Mouse (Mus musculus) liver, embryonic 11.5 days (tissue): Measurements from ENCODE around the gene Arhgef19. TPM values are rescaled to one million over a fixed set of nuclear protein-coding genes. Genes with fewer than 3 reads are reported as not detected.

ENCODE experiments used
- ATAC-seq: fragments of 200-750 bp; cut with Nextera tagmentation; replicated peaks from 2 replicates; pipeline ENCODE4 v1.8.0; 2017; ENCODE audit warnings: moderate number of reproducible peaks, mild to moderate bottlenecking, moderate TSS enrichment, moderate library complexity; ENCODE audit not compliant: low FRiP score
- DNase-seq: peaks from one replicate; pipeline ENCODE4 v3.0.0-alpha.2; 2017; ENCODE audit warnings: low spot score
- H3K27ac ChIP-seq: fragments of 300-500 bp; sonication (generic); 2 replicates; pipeline ENCODE4 v1.5.1; 2014; ENCODE audit warnings: mild to moderate bottlenecking, low read depth, low read length, control low read depth
- H3K27me3 ChIP-seq: fragments of 300-500 bp; sonication (generic); replicated peaks from 2 replicates; pipeline ENCODE4 v1.6.1; 2014; ENCODE audit warnings: low read length, mixed read lengths; ENCODE audit not compliant: control insufficient read depth, insufficient read depth
- H3K36me3 ChIP-seq: fragments of 300-500 bp; sonication (generic); 2 replicates; pipeline ENCODE4 v1.6.1; 2014; ENCODE audit warnings: mild to moderate bottlenecking, low read length, moderate library complexity, mixed read lengths; ENCODE audit not compliant: control insufficient read depth, insufficient read depth
- H3K4me1 ChIP-seq: fragments of 300-500 bp; sonication (generic); replicated peaks from 2 replicates; pipeline ENCODE4 v1.6.1; 2014; ENCODE audit warnings: low read length, mixed read lengths; ENCODE audit not compliant: control insufficient read depth, insufficient read depth
- H3K4me2 ChIP-seq: fragments of 300-500 bp; sonication (generic); 2 replicates; pipeline ENCODE4 v1.6.1; 2014; ENCODE audit warnings: mild to moderate bottlenecking, control low read depth, moderate library complexity
- H3K4me3 ChIP-seq: fragments of 300-500 bp; sonication (generic); 2 replicates; pipeline ENCODE4 v1.5.1; 2014; ENCODE audit warnings: low read depth, low read length, control low read depth
- H3K9ac ChIP-seq: fragments of 300-500 bp; sonication (generic); 2 replicates; pipeline ENCODE4 v1.6.1; 2014; ENCODE audit warnings: low read depth, low read length, control low read depth
- H3K9me3 ChIP-seq: fragments of 300-500 bp; sonication (generic); 2 replicates; pipeline ENCODE4 v1.6.1; 2016; ENCODE audit warnings: low read length, inconsistent platforms, mixed read lengths; ENCODE audit not compliant: control insufficient read depth
- WGBS: fragments of 180-500 bp; shearing (Covaris S2); extraction: QIAGEN DNeasy Blood & Tissue Kit; methylation state at CpG from one replicate; pipeline ENCODE4 v1.1.7; 2014; 5-methylcytosine and 5-hydroxymethylcytosine counted together
- polyA plus RNA-seq: library from polyadenylated mRNA; unstranded; fragments of >200 nt; fragmentation: Nextera tagmentation; extraction: Ambion mirVana; gene quantifications from 2 replicates; pipeline ENCODE4 v1.2.1, GENCODE M21; 2014

The Arhgef19 gene
- polyA plus RNA-seq, 1 experiment from 2014 or later = 2.3 TPM

DNA sequence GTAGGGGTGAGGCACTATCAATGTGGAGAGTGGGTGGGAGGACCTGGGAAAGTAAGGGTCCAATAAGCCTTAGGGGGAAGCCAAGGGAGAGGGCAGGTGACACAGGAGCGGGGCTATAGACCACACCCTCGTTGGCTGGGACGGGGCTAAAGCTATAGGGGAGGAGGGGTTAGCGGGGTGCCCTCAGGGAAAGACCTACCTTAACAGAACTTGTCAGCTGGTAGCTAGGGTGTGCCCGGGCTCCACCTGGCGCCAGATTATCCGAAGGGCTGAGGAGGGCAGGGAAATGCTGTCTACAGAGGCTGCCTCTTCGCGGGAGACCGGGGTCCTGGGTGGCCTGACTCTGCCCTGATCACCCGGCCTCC lies 9.3 kb downstream of the Arhgef19 start:
- peaks cover 17% of the 10 kb centered on the region for H3K4me1 ChIP-seq

DNA sequence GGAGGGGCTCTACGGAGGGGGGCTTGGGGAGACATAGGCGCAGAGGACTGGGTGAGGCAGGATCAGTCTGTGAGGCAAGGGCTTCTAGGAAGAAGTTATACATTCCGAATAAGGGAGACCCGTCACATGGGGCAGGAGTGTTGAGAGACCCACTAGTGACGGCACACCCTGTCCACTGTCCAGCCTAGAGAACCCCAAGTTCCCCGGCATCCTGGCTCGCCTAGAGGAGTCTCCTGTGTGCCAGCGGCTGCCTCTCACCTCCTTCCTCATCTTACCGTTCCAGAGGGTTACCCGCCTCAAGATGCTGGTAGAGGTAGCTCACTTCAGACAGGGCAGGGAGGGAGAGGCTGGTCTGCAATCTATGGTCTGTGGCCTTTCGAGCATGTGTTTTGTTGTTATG lies 10.1 kb downstream of the Arhgef19 start:
- 68% methylated on average over 11 of the region's 11 CpGs for WGBS
- ATAC-seq = no peak
- DNase-seq = no peak
- no peak overlapping the region for H3K27ac ChIP-seq
- H3K4me3 ChIP-seq = no peak overlapping the region
- no peak overlapping the region for H3K9ac ChIP-seq
- no peaks in the 10 kb centered on the region for H3K36me3 ChIP-seq
- peaks cover 68% of the 10 kb centered on the region for H3K27me3 ChIP-seq
- H3K4me1 ChIP-seq = peaks cover 17% of the 10 kb centered on the region
- H3K4me2 ChIP-seq = no peak overlapping the region
- no peaks in the 10 kb centered on the region for H3K9me3 ChIP-seq

More for the DNA sequence above, 9.3 kb downstream of the Arhgef19 start:
- no peak for DNase-seq
- 7% methylated on average over 11 of the region's 11 CpGs for WGBS
- Histone ChIP-seq H3K4me3 (no peak overlapping the region), H3K27ac (no peak overlapping the region), H3K36me3 (no peaks in the 10 kb centered on the region), H3K9me3 (no peaks in the 10 kb centered on the region), H3K9ac (no peak overlapping the region), H3K4me2 (peak overlapping the region; percentile 65), H3K27me3 (peaks cover 76% of the 10 kb centered on the region)
- 0 out of 2 replicates have a peak, but pooled peaks have one; percentile 22 for ATAC-seq

DNA sequence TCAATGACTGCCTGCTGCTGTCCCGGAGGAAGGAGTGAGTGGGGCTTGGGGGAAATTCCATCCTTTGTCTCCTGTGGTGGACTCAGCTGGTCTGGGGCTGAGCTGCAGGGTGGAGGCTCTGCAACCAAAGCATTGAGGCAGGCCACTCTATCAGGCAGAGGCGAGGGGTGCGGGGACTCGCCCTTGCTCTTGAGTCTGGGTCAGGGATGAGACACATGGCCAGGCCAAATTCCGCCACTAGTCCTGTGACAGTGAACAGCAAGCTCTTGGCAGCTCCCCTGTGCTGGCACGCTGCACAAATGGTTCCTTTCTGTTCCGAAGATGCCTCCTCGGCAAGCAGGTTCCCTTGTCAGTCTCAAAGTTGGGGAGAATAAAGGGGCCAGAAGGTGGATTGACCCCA lies 11.8 kb downstream of the Arhgef19 start:
- H3K36me3 ChIP-seq = no peaks in the 10 kb centered on the region
- no peaks in the 10 kb centered on the region for H3K9me3 ChIP-seq
- WGBS = 78% methylated on average over 8 of the region's 8 CpGs
- H3K9ac ChIP-seq = no peak overlapping the region
- peaks cover 51% of the 10 kb centered on the region for H3K27me3 ChIP-seq
- no peak overlapping the region for H3K27ac ChIP-seq
- no peak overlapping the region for H3K4me2 ChIP-seq
- no peak overlapping the region for H3K4me3 ChIP-seq
- no peak for ATAC-seq
- DNase-seq = no peak
- H3K4me1 ChIP-seq = peaks cover 17% of the 10 kb centered on the region

DNA sequence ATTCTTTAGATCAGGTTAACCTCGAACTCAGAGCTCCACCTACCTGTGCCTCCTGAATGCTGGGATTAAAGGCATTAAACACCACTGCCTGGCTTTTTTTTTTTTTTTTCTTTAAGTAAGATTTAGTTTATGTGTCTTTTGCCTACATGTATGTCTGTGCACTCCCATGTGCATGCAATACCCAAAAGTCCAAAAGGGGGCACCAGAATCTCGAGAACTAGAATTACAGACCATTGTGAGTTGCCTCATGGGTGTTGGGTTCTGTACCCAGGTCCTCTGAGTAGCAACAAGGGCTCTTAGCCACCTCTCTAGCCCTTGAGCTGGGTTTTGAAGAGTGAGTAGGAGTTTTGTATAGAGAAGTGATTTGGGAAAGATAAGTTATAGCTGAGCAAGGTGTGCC lies 13.3 kb downstream of the Arhgef19 start:
- no peak overlapping the region for H3K4me2 ChIP-seq
- ATAC-seq (no peak), DNase-seq (no peak)
- no peaks in the 10 kb centered on the region for H3K36me3 ChIP-seq
- no peak overlapping the region for H3K27ac ChIP-seq
- peaks cover 35% of the 10 kb centered on the region for H3K27me3 ChIP-seq
- H3K4me3 ChIP-seq = no peak overlapping the region
- H3K9me3 ChIP-seq = no peaks in the 10 kb centered on the region
- no peak overlapping the region for H3K9ac ChIP-seq
- peaks cover 8% of the 10 kb centered on the region for H3K4me1 ChIP-seq
- WGBS = 55% methylated on average over 2 of the region's 2 CpGs

DNA sequence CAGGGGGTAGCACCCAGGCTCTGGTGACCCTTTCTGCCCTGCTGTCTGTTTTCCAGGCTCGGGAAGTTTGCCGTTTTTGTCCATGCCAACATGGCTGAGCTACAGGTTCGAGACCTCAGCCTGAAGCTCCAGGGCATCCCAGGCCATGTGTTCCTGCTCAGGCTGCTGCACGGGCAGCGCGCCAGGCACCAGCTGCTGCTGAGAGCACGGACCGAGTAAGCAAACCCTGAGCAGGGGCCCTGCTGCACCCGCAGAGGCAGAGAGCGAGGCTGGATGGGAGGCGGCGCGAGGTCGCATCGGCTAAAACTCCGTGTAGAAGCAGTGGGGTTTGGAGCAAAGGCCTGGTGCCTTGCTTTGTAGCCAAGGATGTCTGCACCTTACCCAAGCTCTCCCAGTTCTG lies 14.9 kb downstream of the Arhgef19 start:
- ATAC-seq (no peak), DNase-seq (no peak)
- Histone ChIP-seq H3K36me3 (no peaks in the 10 kb centered on the region), H3K4me3 (no peak overlapping the region), H3K4me1 (no peaks in the 10 kb centered on the region), H3K9me3 (no peaks in the 10 kb centered on the region), H3K27ac (no peak overlapping the region), H3K27me3 (peaks cover 19% of the 10 kb centered on the region), H3K4me2 (no peak overlapping the region), H3K9ac (no peak overlapping the region)
- 83% methylated on average over 16 of the region's 16 CpGs for WGBS

DNA sequence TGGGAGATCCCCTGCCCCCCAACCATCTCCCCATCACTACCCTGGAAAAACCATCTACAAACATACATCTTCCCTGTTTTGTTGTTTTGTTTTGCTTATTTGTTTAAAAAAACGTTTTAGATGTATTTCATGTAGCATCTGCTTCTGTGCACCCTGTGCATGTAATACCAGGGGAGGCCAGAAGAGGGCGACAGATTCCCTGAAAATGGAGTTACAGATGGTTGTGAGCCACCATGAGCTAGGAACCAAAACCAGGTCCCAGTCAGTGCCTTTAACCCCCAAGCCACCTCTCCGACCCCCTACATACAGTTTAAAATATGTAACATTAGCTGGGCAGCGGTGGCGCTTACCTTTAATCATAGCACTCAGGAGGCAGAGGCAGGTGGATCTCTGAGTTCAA lies 18.1 kb downstream of the Arhgef19 start:
- WGBS = 59% methylated on average over 5 of the region's 5 CpGs
- H3K9me3 ChIP-seq = peaks cover 4% of the 10 kb centered on the region; the same call in 1 of the 2 replicates
- no peak for DNase-seq

DNA sequence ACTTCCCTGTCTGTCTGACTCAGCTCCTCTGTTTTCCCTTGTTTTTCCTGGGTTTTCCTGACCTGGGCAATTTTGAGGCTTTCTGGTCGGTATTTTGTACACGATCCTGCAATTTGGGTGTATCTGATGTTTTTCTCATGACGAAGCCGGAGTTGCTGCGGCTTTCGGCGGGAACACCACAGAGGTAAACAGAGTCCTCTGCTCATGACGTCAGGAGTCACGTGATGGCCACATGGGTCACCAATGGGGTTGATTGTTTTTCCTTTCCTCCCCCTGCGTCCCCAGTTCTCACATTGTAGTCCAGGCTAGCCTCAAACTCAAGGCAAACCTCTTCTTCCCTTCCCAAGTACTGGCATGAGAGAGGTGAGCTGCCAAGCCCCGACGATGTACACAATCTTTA lies 20.1 kb downstream of the Arhgef19 start:
- DNase-seq (no peak), ATAC-seq (no peak)
- no peak overlapping the region for H3K4me3 ChIP-seq
- no peaks in the 10 kb centered on the region for H3K27me3 ChIP-seq
- no peaks in the 10 kb centered on the region for H3K36me3 ChIP-seq
- H3K27ac ChIP-seq = no peak overlapping the region
- 73% methylated on average over 12 of the region's 12 CpGs for WGBS
- peaks cover 4% of the 10 kb centered on the region; the same call in 1 of the 2 replicates for H3K9me3 ChIP-seq
- H3K4me1 ChIP-seq = no peaks in the 10 kb centered on the region
- H3K4me2 ChIP-seq = no peak overlapping the region
- no peak overlapping the region for H3K9ac ChIP-seq

More for the DNA sequence above, 18.1 kb downstream of the Arhgef19 start:
- Histone ChIP-seq H3K27me3 (no peaks in the 10 kb centered on the region), H3K4me2 (no peak overlapping the region), H3K36me3 (no peaks in the 10 kb centered on the region), H3K9ac (no peak overlapping the region), H3K4me1 (no peaks in the 10 kb centered on the region), H3K27ac (no peak overlapping the region), H3K4me3 (no peak overlapping the region)
- no peak for ATAC-seq

DNA sequence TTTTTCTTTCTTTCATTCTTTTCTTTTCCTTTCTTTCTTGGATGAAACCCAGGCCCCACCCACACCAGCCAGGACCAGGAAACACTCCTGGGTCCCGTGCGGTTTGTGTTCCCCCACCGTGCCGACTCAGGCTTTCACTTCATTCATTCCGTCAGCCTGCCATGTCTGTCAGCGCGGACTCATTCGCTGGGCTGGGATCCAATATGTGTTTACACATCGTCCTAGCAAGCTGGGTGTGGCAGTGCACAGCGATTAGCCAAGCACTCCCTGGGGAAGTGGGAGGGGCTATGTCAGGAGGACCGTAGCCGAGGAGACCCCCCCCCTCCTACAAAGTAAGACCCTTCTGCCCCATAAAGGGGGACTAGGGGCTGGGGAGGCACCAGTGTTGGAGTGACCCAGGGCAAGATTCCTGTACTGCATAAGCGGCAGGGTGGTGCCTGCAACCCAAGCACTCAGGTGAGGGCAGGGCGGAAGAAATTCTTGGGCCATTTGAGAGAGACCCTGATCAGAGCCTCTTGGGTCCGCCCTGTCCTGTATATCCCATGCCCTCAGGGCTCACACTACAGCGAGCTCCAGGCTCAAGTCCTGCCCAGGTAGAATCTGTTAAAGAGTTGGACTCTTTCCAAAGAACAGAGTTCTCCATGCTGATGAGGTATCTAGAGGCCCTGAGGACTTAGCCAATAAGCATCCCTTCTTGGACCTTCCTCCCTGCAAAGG lies 20.9 kb downstream of the Arhgef19 start:
- Histone ChIP-seq H3K9me3 (peaks cover 4% of the 10 kb centered on the region; the same call in 1 of the 2 replicates), H3K4me2 (no peak overlapping the region), H3K4me3 (no peak overlapping the region), H3K36me3 (no peaks in the 10 kb centered on the region), H3K4me1 (no peaks in the 10 kb centered on the region), H3K9ac (no peak overlapping the region), H3K27me3 (no peaks in the 10 kb centered on the region), H3K27ac (no peak overlapping the region)
- 68% methylated on average over 16 of the region's 16 CpGs for WGBS
- ATAC-seq (no peak), DNase-seq (no peak)
